In the genomic region with DNA sequence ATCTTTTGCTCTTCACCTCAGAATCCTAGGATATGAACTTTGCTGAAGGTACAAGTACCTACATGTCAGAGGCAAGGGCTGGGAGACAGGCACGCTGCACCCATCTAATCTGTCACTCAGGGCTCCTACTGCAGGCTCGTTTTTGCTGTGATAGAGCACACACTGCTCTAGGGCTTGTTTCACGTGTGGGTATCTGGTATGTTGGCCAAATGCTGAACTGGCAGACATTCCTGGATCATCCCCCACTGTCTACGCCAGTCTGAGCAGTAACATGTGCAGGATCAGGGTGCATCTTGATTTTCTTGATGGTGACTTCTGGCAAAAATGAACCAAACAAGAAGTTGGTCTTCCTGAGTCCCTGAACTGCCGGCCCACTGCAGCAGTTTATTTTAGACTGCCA, we compare ENCODE assay signal across 20 mouse cellular contexts. TPM values are rescaled to one million over a fixed set of nuclear protein-coding genes. Genes with fewer than 3 reads are reported as not detected.
"Had no signal": no experiment of that assay in that cellular context is flagged by ENCODE, and none has a peak within 500 bp of the region (broad histone marks: within the 10 kb centered on the region; RNA-seq: fewer than 3 reads in every experiment).

No protein-coding gene starts in this region.

- DNase-seq: lung, adult 18-20 months; lung, embryonic 14.5 days; lung, postnatal 10 days; lung, postnatal 4 days; midbrain, embryonic 14.5 days; retina, postnatal 1 day; right cerebral cortex, adult 18-20 months; right cerebral cortex, postnatal 25 days; right cerebral cortex, postnatal 4 days; spleen, adult 18-20 months; thymus, adult 18-20 months; thymus, postnatal 14 days; thymus, postnatal 36 days had no signal

- H3K4me3 ChIP-seq: midbrain, embryonic 10.5 days; midbrain, embryonic 12.5 days; myocyte; neural tube, embryonic 13.5 days; neural tube, embryonic 15.5 days had no signal

- ATAC-seq: midbrain, embryonic 16.5 days had no signal

- H3K27ac ChIP-seq: midbrain, embryonic 10.5 days; midbrain, embryonic 12.5 days; neural tube, embryonic 13.5 days; neural tube, embryonic 15.5 days had no signal

RNA-seq across cellular contexts. Expression of gene Pld6, which starts 10.2 kb away (rescaled TPM):
- total RNA-seq: megakaryocyte, adult 5-6 weeks had no signal
